Mouse (Mus musculus) brain, adult 2 months (tissue): ENCODE measurements around the gene Crct1.

ENCODE experiments used
- DNase-seq: peaks from one replicate; pipeline ENCODE4 v3.0.0; 2011; ENCODE audit warnings: low read depth, low spot score

Crct1 gene

DNA sequence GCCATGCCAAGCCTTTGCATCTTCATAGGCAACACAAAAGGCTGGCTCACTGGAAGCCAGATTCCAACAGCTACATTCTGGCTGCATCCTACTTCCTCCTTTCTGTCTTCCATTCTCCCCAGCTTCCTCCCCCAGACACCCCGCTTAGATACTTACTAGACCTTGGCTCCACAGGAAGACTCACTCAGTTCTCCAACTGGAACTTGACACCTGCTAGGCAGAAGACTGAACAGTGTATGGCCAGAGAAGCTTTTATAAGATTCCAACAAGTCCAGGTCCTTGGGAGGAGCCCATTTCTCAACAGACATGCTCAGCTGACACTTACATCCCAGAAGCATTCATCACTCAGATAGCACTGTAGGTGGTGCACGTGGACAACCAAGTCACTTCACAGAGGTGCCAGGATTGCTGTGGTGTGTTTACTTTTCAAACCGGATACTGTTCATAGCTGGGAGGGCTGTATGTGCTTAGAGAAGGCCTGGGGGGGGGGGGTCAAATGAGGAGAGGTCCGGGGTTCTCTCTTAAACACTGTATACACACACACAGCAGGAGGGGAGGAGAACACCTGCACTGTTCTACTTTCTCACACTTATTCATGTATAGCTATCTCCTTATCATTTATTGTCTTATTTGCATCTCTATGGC, at the start of gene Crct1:
Gene Crct1 (minus strand): TSS at position 228 of the 645 bp plus-strand sequence.
- DNase-seq, result no peak

DNA sequence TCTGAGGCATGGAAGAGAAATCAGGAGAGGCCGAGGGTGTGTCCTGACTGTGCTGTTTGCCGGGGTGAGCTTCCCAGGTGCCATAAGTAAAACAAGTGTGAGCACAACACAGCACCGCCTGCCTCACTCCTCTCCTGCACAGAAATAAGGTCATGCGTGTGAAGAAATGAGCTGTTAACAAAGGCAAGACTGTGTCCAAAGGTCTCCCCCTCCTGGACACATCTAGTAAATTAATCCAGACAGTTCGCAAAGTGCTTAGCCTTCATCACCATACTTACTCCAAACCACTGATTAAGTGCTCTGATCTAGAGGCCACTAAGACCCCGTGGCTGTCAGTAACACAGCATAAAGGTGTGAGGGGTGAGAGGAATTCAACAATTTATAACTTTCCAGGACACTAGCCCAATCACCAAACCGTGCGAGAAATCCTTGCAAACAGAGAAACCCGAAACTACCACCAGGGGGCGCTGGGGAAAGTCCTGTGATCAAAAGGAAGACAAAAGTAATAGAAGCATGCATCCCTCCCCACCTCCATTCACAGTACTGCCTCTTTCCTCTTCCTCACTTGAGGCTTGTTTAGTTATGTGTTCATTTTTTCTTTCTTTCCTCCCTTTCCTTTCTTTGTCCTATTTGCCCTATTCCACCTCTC, 37.5 kb upstream of the Crct1 start:
- DNase-seq, result no peak

DNA sequence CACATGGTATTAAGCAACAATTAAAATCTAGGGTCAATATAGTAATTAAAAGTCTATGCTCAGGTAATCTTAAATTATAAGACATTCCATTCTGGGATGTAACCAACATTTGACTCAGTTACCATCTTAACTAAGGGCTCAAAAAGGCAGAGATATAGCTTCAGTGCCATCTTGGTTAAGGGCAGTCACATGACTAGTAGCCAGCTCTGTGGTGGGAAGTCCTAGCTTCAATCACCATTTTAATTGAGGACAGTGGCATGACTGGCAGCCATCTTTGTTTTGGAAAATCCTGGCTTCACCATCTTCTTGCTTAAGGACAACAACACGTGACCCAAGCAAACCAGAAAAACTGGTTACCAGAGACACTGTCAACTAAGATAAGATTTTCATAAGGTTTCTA, 34.7 kb upstream of the Crct1 start:
- DNase-seq, result no peak

- peak; percentile 83 for DNase-seq
Measured at GRCm38 (mm10) chr3:93031450-93031849, 16.0 kb upstream of the Crct1 start.

DNA sequence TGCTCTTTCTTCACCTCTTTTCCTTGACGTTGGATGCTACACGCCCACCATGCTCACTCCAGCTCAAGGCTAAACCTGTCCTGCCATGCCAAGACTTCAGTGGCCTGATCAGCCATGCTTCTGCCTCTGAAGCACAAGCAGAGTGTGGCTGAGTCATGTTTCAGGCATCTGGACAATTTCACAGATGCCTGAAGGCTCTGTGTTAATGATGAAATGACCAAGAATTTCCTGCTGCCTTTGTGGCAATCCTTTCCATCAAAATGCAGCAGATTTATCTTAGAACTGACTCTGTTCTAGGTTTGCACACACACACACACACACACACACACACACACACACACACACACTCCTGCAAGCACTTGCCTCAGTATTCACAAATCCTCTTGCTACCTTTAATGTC, 10.0 kb upstream of the Crct1 start:
- peak; percentile 28 for DNase-seq

GRCm38 (mm10) chr3:93023411-93024184, 8.1 kb upstream of the Crct1 start:
- DNase-seq, result peak; percentile 83

- no peak for DNase-seq
Measured at GRCm38 (mm10) chr3:93021171-93021570, 5.7 kb upstream of the Crct1 start.

GRCm38 (mm10) chr3:93018960-93019359, 3.5 kb upstream of the Crct1 start, which contains the start of gene Lce1m:
TSS of gene Lce1m (minus strand) at chr3:93019060.
- no peak for DNase-seq

GRCm38 (mm10) chr3:93014871-93015270, 616 bp downstream of the Crct1 start:
- DNase-seq, result no peak

- peak; percentile 68 for DNase-seq
Measured at GRCm38 (mm10) chr3:93014378-93014801, 1.1 kb downstream of the Crct1 start.

DNA sequence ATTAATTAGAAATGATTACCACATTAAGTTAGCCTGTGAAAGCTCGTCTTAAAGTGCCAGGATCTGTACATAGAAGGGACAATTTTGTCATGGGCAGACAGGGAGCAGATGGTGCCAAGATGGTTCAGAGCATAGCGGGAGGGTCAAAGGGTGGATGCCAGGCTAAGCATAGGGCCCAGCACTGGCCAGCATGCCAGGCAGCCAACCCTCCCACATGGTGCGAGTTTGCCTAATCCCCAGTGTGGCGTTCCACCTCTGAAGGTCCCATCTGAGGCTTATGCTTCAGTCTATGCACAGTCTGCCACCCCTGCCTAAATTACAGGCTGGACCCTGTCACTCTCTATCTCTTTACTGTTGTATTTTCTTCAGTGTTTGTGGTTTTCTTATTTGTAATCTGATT, 12.6 kb downstream of the Crct1 start:
- no peak for DNase-seq

DNA sequence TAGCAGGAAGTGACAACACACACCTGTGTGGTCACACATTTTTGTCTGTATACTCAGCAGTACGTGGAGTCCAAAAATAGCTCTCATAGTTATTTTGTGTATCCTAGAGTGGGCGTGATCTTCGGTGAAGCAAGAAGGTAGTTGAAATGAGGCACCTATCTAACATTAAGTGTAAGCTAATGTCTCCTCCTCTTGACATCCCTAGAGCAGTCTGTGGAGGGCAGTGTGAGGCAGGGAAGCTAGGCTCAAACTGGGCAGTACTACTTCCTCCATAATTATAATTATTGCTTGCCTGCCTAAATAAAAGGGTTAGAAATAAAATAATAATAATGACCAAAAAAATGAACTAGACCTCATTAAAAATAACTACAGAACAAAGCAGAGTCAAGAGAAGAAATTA, 14.9 kb downstream of the Crct1 start:
- DNase-seq, result no peak

GRCm38 (mm10) chr3:92998691-92999090, 16.8 kb downstream of the Crct1 start:
- peak; percentile 81 for DNase-seq

DNA sequence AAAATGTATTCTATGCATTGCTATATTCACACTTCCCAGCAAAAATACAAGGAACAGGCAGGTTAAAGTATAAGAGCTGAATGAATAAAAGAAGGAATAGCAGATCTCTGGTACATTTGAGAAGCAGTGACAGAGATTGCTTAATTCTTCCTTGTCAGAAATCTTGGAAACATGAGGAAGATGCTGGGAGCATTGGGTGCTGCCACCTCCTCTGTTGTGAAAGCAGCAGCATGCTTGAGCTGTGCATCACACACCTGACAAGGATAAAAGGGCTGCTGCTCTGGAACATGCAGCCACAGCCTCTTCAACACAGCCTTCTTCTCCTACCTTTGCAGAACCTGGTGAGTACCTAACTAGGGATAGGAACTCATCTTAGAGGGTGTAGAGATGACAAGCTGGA, 23.6 kb downstream of the Crct1 start, which contains the start of gene Lce3f:
Gene Lce3f (plus strand): TSS at position 301 of the 400 bp plus-strand sequence.
- DNase-seq, result peak; percentile 15

DNA sequence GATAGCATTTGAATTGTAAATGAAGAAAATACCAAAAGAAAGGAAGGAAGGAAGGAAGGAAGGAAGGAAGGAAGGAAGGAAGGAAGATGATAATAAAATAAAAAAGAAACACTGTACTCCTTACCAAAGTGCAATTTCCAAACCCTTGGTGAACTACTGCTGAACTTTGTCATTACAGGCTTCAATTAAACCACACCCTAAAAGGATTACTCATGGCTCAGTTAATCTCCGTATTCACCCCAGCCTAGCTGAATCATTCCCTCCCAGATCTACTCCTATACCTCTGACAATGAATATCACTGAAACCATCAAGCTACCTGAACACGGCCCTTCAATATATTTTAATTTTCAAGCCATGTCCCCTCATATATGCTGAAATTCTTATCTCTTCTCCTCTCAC, 37.0 kb downstream of the Crct1 start:
- peak; percentile 13 for DNase-seq

DNA sequence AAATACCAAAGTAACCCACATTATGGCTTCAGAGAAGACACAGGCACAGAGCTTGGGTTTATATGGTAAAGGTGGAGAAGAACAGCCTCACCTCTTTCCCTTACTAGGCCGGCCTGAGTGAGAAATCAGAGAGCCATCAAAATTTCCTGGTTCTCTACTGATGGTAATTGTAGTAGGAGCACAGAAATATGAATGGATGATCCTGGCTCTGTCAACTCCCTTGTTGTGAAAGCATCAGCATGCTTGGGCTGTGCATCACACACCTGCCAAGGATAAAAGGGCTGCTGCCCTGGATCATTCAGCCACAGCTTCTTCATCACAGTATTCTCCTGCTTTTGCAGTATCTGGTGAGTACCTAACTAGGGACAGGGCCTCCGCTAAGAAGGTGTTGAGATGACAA, 48.7 kb downstream of the Crct1 start, which contains the start of gene Lce3e:
Gene Lce3e (plus strand): TSS at position 301 of the 400 bp plus-strand sequence.
- no peak for DNase-seq
